Mouse (Mus musculus) megakaryocyte, embryonic 14.5 days (primary cell): ENCODE results near the gene Trcg1. TPM values are rescaled to one million over a fixed set of nuclear protein-coding genes. Genes with fewer than 3 reads are reported as not detected.

Experiments used
- H3K27me3 ChIP-seq: replicated peaks from 2 replicates; pipeline ENCODE3; 2012; ENCODE audit warnings: inconsistent platforms
- H3K36me3 ChIP-seq: replicated peaks from 2 replicates; pipeline ENCODE3; 2012; ENCODE audit warnings: low read length, inconsistent platforms, mixed read lengths
- H3K4me1 ChIP-seq: 2 replicates; pipeline ENCODE4 v1.6.1; 2012; ENCODE audit warnings: inconsistent platforms
- H3K4me3 ChIP-seq: replicated peaks from 2 replicates; pipeline ENCODE3; 2012; ENCODE audit warnings: moderate library complexity, mild to moderate bottlenecking, inconsistent platforms
- H3K9me3 ChIP-seq: 2 replicates; pipeline ENCODE4 v1.6.1; 2012; ENCODE audit warnings: inconsistent platforms
- FLI1 ChIP-seq: IDR thresholded peaks from 2 replicates; pipeline ENCODE4 v1.6.1; 2012; ENCODE audit warnings: low read length, inconsistent platforms, mixed read lengths
- GATA1 ChIP-seq: IDR thresholded peaks from 3 replicates; pipeline ENCODE4 v1.6.1; 2012; ENCODE audit warnings: mixed read lengths, low read length, inconsistent platforms, borderline replicate concordance
- polyA plus RNA-seq: library from polyadenylated mRNA; stranded (reverse); fragments of >175 nt; gene quantifications from 2 replicates; pipeline ENCODE4 v1.2.3, GENCODE M21; 2012; ENCODE audit warnings: low replicate concordance; ENCODE audit not compliant: insufficient read depth

Trcg1 gene
- polyA plus RNA-seq, 1 experiment: not detected

DNA sequence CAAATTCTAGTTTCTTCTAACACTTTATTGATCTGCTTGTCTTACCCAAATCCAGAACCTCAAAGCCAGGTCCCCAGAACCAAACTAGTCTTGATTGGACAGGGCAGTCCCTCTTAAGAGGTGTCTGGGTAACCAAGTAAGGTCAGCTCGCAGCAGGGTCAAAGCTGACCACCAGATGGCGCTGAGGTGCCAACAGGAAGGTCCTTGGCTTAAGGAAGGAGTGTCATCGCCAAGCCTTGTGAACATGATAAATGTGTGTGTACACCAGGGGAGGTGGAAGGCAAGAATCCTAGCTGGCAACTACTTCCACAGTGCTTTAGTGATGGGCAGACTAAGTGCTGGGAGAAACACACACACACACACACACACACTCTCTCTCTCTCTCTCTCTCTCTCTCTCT is 23.4 kb downstream of the Trcg1 start:
- peak overlapping the region; percentile 93 for H3K4me3 ChIP-seq
- H3K27me3 ChIP-seq: no peaks in the 10 kb centered on the region
- peaks cover 62% of the 10 kb centered on the region for H3K36me3 ChIP-seq
- peaks cover 86% of the 10 kb centered on the region for H3K4me1 ChIP-seq
- TF ChIP-seq FLI1 (no peak), GATA1 (no peak)
- H3K9me3 ChIP-seq: no peaks in the 10 kb centered on the region

DNA sequence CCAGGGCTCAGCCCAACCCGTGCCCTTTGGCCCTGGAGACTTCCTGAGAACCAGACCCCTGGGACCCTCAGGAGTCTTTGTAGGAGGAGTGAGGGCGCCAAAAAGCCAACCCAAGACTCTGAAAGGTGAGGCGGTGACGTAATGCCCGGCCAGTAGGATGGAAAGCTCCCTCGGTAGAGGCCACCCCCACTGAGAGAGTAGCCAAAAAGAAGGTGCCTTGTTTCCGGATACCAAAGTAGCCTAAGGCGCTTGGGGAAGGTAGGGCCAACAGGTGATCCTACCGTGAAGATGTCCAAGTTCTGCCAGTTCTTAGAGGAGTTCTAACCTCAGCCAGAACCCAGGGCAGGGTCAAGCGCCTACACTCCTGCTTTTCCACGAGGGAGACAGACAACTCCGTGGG is 24.6 kb downstream of the Trcg1 start:
- peaks cover 50% of the 10 kb centered on the region for H3K36me3 ChIP-seq
- H3K4me3 ChIP-seq: peak overlapping the region; percentile 93
- peaks cover 84% of the 10 kb centered on the region for H3K4me1 ChIP-seq
- H3K9me3 ChIP-seq: no peaks in the 10 kb centered on the region
- no peaks in the 10 kb centered on the region for H3K27me3 ChIP-seq
- TF ChIP-seq GATA1 (no peak), FLI1 (no peak)

DNA sequence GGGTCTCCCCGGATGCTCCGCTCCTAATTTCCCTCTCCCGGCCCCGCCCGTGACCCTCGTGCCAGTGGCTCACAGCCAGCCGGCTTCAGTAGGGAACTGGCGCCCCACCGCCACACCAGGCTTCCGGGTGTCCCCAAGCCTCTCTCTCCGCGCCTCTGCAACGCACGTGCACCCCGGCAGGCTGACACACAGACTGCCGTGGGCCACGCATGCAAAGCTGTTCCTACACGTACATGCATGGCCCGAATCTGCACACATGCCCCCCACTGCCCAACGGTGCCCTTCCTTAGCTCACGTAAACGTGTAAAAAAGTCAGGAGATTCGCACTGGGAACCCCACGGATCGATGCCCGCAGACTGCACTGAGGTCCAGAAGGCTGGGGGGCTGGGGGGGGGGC is 25.2 kb downstream of the Trcg1 start:
- Histone ChIP-seq H3K36me3 (peaks cover 46% of the 10 kb centered on the region), H3K4me3 (peak overlapping the region; percentile 93), H3K27me3 (no peaks in the 10 kb centered on the region), H3K4me1 (peaks cover 84% of the 10 kb centered on the region), H3K9me3 (no peaks in the 10 kb centered on the region)
- TF ChIP-seq GATA1: no peak
- no peak for TF ChIP-seq FLI1

DNA sequence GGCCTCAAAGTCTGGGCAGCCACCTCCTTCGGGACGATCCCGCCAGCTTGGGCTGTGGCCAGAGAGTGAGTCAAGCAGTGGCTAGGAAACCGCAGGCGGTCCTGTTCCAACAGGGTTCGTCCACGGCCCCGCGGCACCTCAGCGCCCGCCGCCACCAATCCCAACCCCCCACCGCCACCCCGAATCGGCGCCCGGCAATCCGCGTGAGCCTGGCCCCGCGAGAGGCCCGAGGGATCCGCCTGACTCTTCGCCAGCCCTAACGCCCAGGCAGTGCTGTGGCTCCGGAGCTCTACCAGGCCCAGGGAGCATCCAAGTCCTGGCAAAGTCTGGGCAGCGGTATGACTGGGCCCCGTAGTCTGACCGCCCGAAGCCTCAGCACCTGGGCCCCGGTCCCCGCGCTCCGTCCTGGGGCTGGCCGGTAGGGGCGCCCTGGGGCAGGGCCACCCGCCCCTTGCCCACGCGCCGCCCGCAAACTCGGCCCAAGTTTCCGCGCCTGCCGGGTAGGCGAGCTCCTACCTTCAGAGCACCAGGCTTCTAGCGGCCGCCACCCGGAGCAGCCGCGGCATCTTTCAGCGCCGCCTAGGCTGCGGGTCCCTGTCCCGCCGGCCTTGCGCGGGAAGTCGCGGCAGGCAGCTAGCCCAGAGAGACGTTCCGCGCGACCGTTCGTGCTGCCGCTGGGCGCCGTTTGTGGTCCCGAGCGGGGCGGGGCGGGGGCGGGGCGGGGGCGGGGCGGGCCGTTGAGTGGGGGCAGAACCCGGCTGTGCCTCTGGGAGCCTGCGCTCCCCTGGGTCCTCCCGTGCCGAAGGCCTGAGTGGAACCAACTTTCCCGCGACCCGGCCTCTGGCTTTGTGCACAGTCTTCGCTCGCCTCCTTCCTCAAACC is 25.8 kb downstream of the Trcg1 start, which contains the start of gene 1700017B05Rik:
Gene 1700017B05Rik (minus strand): TSS at position 700 of the 882 bp plus-strand sequence.
- no peaks in the 10 kb centered on the region for H3K9me3 ChIP-seq
- no peaks in the 10 kb centered on the region for H3K27me3 ChIP-seq
- H3K4me3 ChIP-seq: peak within 1 kb of the TSS; percentile 93
- H3K36me3 ChIP-seq: peaks cover 39% of the 10 kb centered on the region
- TF ChIP-seq GATA1 (no peak), FLI1 (no peak)
- peaks cover 84% of the 10 kb centered on the region for H3K4me1 ChIP-seq

DNA sequence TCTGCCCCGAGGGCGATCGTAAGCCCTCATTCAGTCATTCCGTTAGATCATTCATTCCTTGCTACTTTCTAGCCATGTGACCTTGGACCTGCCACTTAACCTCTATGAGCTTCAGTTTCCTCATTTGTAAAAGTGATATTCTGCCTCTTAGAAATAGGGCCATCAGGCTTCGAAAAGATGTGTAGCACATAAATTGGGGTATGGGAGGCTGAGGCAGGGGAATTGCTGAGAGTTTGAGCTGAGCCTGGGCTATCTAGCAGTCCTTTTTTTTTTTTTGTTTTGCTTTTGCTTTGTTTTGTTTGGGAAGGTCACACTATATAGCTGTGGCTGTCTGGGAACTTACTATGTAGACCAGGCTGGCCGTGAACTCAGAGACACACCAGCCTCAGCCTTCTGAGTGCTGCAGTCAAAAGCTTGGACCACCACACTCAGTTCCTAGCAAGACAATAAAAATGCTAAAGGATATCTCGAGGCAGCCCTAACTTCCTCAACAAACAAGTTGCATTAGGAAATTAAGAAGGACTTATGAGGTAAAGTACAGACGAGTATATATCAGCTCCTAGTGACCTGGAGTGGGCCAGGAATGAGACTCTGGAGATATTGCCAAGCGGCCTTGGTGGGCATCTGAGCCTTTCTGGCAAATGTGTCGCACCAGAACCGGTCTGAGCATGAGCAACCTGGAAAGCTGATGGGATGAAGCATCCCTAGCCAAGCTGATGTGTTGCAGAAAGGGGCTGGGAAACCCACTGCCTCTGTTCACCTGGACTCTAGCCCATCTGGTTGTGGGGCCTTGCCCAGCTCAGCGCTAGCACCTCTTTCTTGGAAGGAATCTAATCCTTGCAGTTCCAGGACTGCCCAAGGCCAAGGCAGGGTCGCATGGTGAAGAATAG is 26.7 kb downstream of the Trcg1 start:
- H3K9me3 ChIP-seq: no peaks in the 10 kb centered on the region
- peak overlapping the region; percentile 93 for H3K4me3 ChIP-seq
- no peaks in the 10 kb centered on the region for H3K27me3 ChIP-seq
- TF ChIP-seq GATA1 (no peak), FLI1 (no peak)
- peaks cover 30% of the 10 kb centered on the region for H3K36me3 ChIP-seq
- H3K4me1 ChIP-seq: peaks cover 84% of the 10 kb centered on the region

DNA sequence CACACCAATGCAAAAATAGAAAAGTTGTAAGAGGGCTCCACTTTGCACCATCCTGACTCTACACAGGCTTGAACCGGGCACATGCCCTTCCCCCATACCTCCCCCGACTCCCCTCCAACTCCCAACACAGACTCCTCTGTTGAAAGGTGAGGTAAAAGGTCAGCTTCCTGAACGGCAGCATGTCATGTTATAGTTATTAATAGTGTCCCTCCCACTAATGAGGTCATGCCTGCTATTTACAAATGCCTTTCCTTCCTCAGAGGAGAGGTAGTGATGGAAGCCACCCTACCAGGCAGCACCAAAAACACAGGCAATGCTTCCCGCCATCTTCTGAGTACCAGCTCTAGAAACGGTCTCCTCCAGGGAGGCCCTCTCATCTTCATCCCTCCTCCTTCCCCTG is 28.8 kb downstream of the Trcg1 start:
- Histone ChIP-seq H3K27me3 (no peaks in the 10 kb centered on the region), H3K4me1 (peaks cover 85% of the 10 kb centered on the region), H3K36me3 (peaks cover 14% of the 10 kb centered on the region), H3K4me3 (peak overlapping the region; percentile 9), H3K9me3 (no peaks in the 10 kb centered on the region)
- TF ChIP-seq FLI1 (no peak), GATA1 (no peak)

DNA sequence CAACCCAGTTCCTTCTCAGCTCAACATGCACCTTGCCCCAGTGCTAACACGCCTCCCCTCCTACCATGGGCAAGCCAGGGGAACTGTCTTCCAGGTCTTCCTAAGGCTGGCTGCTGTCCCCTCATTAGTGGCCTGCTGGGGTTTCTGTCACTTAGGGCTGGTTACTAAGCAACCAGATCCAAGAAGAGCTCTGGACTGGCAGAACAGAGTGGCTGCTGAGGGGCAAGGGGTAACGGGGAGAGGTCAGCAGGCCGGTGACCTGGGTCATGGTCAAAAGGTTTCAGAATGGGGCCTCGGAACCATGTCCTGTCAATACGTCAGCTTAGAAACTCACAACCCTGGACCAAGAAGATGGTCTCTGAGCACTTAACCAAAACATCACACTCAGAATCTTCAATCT is 31.1 kb downstream of the Trcg1 start:
- no peaks in the 10 kb centered on the region for H3K9me3 ChIP-seq
- H3K4me3 ChIP-seq: no peak overlapping the region
- H3K4me1 ChIP-seq: peaks cover 97% of the 10 kb centered on the region
- H3K27me3 ChIP-seq: peaks cover 16% of the 10 kb centered on the region
- TF ChIP-seq FLI1 (no peak), GATA1 (no peak)
- peaks cover 2% of the 10 kb centered on the region for H3K36me3 ChIP-seq

DNA sequence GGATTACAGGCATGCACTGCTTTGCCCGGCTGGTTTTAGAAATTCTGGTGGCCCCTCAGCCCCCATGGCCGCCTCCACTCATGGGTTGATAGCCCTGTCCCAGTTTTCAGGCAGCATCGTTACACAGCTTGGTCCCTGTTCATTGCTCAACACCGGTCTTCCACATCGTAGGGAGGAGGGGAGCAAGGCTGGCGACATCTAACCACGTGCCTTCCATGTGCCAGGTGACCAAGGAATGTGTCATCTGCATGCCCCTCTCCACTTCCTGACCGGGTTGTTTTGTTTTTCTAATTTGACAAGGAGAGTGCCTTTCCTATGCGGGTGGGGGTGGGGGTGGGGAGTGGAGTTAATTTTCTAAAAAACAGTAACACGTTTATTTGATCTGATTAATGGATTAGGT is 31.7 kb downstream of the Trcg1 start:
- Histone ChIP-seq H3K4me3 (peak overlapping the region; percentile 88), H3K36me3 (peaks cover 2% of the 10 kb centered on the region), H3K9me3 (no peaks in the 10 kb centered on the region), H3K27me3 (peaks cover 18% of the 10 kb centered on the region), H3K4me1 (peaks cover 98% of the 10 kb centered on the region)
- no peak for TF ChIP-seq GATA1

DNA sequence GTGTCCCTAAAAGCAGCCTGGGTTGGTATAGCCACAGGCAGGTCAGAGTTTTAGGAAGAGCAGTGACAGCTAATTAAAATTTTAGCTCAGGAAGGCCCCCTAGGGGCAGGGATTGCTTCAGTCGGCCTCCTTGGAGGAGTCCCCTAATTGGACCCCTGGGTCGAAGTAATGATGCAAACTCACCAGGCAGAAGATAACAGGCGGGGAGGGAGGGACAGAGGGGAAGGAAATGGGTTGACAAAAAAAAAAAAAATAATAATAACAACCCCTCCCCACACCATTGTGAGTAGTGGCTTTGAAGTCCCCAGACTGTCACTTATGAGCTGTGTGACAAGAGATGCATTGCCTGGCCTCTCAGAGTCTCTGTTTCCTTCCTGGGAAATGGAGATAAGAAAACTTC is 32.2 kb downstream of the Trcg1 start:
- Histone ChIP-seq H3K27me3 (peaks cover 18% of the 10 kb centered on the region), H3K4me3 (peak overlapping the region; percentile 46), H3K9me3 (no peaks in the 10 kb centered on the region), H3K4me1 (peaks cover 98% of the 10 kb centered on the region), H3K36me3 (peaks cover 2% of the 10 kb centered on the region)
- no peak; the same call in 2 of the 3 replicates for TF ChIP-seq GATA1
- no peak for TF ChIP-seq FLI1

DNA sequence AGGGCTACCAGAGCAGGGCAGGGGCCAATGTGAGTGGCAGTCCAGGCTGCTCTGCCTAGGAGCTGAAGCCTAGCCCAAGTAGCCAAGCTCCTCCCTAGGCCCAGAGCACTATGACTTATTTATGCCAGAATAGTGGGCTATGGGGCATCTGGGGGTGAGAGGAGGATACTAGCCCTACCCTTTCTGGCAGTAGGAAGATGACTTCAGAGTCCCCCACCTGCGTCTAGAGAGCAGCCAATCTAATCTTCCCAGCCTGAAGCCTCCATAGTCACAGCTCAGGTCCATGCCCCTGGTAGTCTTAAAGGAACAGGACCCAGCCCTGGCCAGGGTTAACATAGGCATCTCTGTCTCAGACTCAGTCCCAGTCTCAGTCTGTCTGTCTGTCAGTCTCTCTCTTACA is 33.0 kb downstream of the Trcg1 start:
- peaks cover 18% of the 10 kb centered on the region for H3K27me3 ChIP-seq
- no peak overlapping the region for H3K4me3 ChIP-seq
- peaks cover 98% of the 10 kb centered on the region for H3K4me1 ChIP-seq
- no peak for TF ChIP-seq FLI1
- no peak for TF ChIP-seq GATA1
- H3K36me3 ChIP-seq: peaks cover 2% of the 10 kb centered on the region
- no peaks in the 10 kb centered on the region for H3K9me3 ChIP-seq
